Mouse (Mus musculus) heart, embryonic 15.5 days (tissue): ENCODE measurements around the gene Git2. TPM values are rescaled to one million over a fixed set of nuclear protein-coding genes. Genes with fewer than 3 reads are reported as not detected.
A peak's percentile ranks its signal among the peaks of the same experiment; 100 is the strongest.

Source experiments
- ATAC-seq: fragments of 200-750 bp; cut with Nextera tagmentation; replicated peaks from 2 replicates; pipeline ENCODE4 v1.8.0; 2017; ENCODE audit warnings: low read depth, moderate TSS enrichment; ENCODE audit not compliant: insufficient number of reproducible peaks, insufficient read depth, low FRiP score
- H3K27ac ChIP-seq: fragments of 300-500 bp; sonication (generic); 2 replicates; pipeline ENCODE4 v1.5.1; 2015; ENCODE audit warnings: mild to moderate bottlenecking, inconsistent platforms
- H3K27me3 ChIP-seq: fragments of 300-500 bp; sonication (generic); 2 replicates; pipeline ENCODE4 v1.6.1; 2015; ENCODE audit warnings: inconsistent platforms
- H3K36me3 ChIP-seq: fragments of 300-500 bp; sonication (generic); 2 replicates; pipeline ENCODE4 v1.6.1; 2015; ENCODE audit warnings: mild to moderate bottlenecking, inconsistent platforms
- H3K4me1 ChIP-seq: fragments of 300-500 bp; sonication (generic); replicated peaks from 2 replicates; pipeline ENCODE4 v1.6.1; 2015; ENCODE audit warnings: inconsistent platforms
- H3K4me2 ChIP-seq: fragments of 300-500 bp; sonication (generic); 2 replicates; pipeline ENCODE4 v1.6.1; 2015; ENCODE audit warnings: inconsistent platforms, mild to moderate bottlenecking, moderate library complexity
- H3K4me3 ChIP-seq: fragments of 300-500 bp; sonication (generic); 2 replicates; pipeline ENCODE4 v1.5.1; 2015; ENCODE audit warnings: mild to moderate bottlenecking, inconsistent platforms
- H3K9ac ChIP-seq: fragments of 300-500 bp; sonication (generic); 2 replicates; pipeline ENCODE4 v1.6.1; 2015; ENCODE audit warnings: mild to moderate bottlenecking, inconsistent platforms
- H3K9me3 ChIP-seq: fragments of 300-500 bp; sonication (generic); replicated peaks from 2 replicates; pipeline ENCODE4 v1.6.1; 2016; ENCODE audit warnings: inconsistent platforms
- WGBS: fragments of 180-500 bp; shearing (Covaris S2); methylation state at CpG from one replicate; pipeline ENCODE4 v1.1.7; 2015; ENCODE audit warnings: mixed read lengths; 5-methylcytosine and 5-hydroxymethylcytosine counted together
- microRNA-seq: library from miRNA; unstranded; fragments of <30 nt; microRNA quantifications from one replicate; pipeline ENCODE4, GENCODE M21; 2016
- polyA plus RNA-seq: library from polyadenylated mRNA; unstranded; fragments of >200 nt; fragmentation: Nextera tagmentation; extraction: Ambion mirVana; gene quantifications from 2 replicates; pipeline ENCODE4 v1.2.1, GENCODE M21; 2015

Gene Git2
- polyA plus RNA-seq, 1 experiment from 2014 or later, result 31.0 TPM

DNA sequence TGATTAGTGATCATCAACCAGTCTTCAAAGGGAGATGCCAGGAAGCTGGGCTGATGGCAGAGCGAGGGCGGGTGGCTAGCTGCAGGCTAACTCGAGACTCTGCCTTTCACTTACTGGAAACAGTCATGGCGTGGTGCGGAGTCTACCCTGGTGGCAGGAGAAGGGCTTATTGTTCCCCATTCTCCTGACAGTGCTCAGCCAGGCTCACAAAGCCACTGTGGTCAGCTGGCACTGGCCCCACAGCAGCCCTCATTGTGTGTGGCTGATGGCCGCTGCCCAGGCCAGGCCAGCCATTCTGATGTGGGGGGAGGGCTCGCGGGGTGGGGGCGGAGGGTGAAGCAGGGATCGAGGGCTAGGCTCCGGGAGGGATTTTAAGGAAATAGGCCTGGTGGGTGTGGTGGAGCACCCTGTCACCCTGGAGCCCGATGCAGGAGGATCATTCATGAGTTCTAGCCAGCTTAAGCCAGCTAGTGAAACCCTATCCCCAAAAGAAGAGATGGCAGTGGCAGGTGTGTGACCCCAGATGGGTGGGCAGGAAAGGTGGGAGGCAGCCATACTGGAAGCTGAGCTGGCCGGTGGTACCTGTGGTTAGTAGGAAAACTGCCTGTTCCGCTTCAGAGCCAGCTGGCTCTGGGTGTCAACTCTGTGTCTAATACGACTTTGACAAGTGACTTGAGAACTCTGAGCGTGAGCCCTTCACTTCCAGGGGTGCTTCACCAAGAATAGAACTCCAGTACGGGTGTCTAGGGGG lies 95.3 kb downstream of the Git2 start:
- Histone ChIP-seq H3K9me3 (no peaks in the 10 kb centered on the region), H3K27me3 (no peaks in the 10 kb centered on the region), H3K36me3 (peaks cover 9% of the 10 kb centered on the region; the same call in 1 of the 2 replicates), H3K9ac (no peak overlapping the region), H3K27ac (peak overlapping the region; percentile 61; the same call in 1 of the 2 replicates), H3K4me2 (no peak overlapping the region), H3K4me1 (peaks cover 24% of the 10 kb centered on the region), H3K4me3 (no peak overlapping the region)
- WGBS, result 69% methylated on average over 17 of the region's 17 CpGs
- ATAC-seq, result no peak

Small RNAs within 50 kb of the gene (microRNA-seq; reads per million reads assigned to microRNA genes)
- not detected for gene Mir7028

Other genes starting within 250 kb of the Git2 start
- 0.74 and 1.6 TPM in 2 replicates for gene Fam222a, start 207.5 kb downstream of the Git2 start, polyA plus RNA-seq
- 1.00 and 2.4 TPM in 2 replicates for gene Trpv4, start 117.1 kb downstream of the Git2 start, polyA plus RNA-seq
- gene Gltp, start 84.5 kb downstream of the Git2 start, polyA plus RNA-seq, result 45.9 and 70.4 TPM in 2 replicates
- gene Tchp, start 67.8 kb downstream of the Git2 start, polyA plus RNA-seq, result 8.6 TPM in 2 replicates
- gene Ankrd13a, start 840 bp downstream of the Git2 start, polyA plus RNA-seq, result 28.3 and 42.0 TPM in 2 replicates
- gene 1500011B03Rik, start 48.0 kb upstream of the Git2 start, polyA plus RNA-seq, result 39.0 and 52.9 TPM in 2 replicates
- gene 4930519G04Rik, start 78.1 kb upstream of the Git2 start, polyA plus RNA-seq, result not detected in 2 replicates
- not detected in 2 replicates for gene Gm9936, start 83.2 kb upstream of the Git2 start, polyA plus RNA-seq
- 7.3 and 19.6 TPM in 2 replicates for gene Oasl2, start 121.4 kb upstream of the Git2 start, polyA plus RNA-seq
- 0.63 and 0.91 TPM in 2 replicates for gene Oasl1, start 147.7 kb upstream of the Git2 start, polyA plus RNA-seq
- 36.0 and 40.0 TPM in 2 replicates for gene 2210016L21Rik, start 166.6 kb upstream of the Git2 start, polyA plus RNA-seq
- 0.15 and 0.39 TPM in 2 replicates for gene Hnf1a, start 195.6 kb upstream of the Git2 start, polyA plus RNA-seq
- 17.8 and 22.4 TPM in 2 replicates for gene Sppl3, start 235.6 kb upstream of the Git2 start, polyA plus RNA-seq